1 mouse cellular context compared by ENCODE assay signal in the genomic region with DNA sequence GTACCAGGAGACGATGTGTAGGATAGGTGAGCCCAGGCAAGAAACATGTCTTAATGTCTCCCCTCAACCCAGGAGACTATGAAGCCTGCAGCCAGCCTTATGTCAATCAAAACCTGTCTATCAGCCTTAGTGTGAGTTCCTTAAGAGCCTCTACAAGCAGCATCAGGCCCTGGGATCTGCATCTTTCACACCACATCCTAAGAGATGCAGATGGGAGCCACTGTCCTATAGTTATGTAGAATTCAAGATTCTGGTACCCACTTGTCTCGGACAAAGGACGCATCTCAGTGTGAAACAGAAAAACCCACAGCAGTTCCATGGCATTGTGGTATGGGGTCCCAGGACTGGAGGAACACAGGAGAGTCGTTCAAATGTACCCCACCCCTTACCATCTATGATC.
TF ChIP-seq lines count a peak whose summit lies in the region.

No protein-coding gene starts in this region.

TF ChIP-seq in ES-E14, 5 proteins besides CTCF, POLR2A, EP300 and RAD21:
- TF ChIP-seq HCFC1 (IDR thresholded peaks at IDR 0.05; ENCODE audit: borderline replicate concordance, insufficient read depth, low read length) (no peak), MAFK (IDR thresholded peaks at IDR 0.05; ENCODE audit: insufficient read depth, low read depth, low read length) (no peak)
